Mouse (Mus musculus) intestine, embryonic 14.5 days (tissue): ENCODE results near the gene Tank. TPM values are rescaled to one million over a fixed set of nuclear protein-coding genes. Genes with fewer than 3 reads are reported as not detected.

Experiments used
- ATAC-seq: fragments of 200-750 bp; cut with Nextera tagmentation; replicated peaks from 2 replicates; pipeline ENCODE4 v1.8.0; 2017; ENCODE audit warnings: low read depth, moderate number of reproducible peaks, moderate TSS enrichment, moderate library complexity; ENCODE audit not compliant: low FRiP score, low TSS enrichment
- DNase-seq: peaks from one replicate; pipeline ENCODE4 v3.0.0-alpha.2; 2018; ENCODE audit warnings: low spot score
- H3K27ac ChIP-seq: fragments of 300-500 bp; sonication (generic); 2 replicates; pipeline ENCODE4 v1.5.1; 2014; ENCODE audit warnings: low read depth, mild to moderate bottlenecking, control low read depth
- H3K27me3 ChIP-seq: fragments of 300-500 bp; sonication (generic); replicated peaks from 2 replicates; pipeline ENCODE4 v1.6.1; 2014; ENCODE audit warnings: low read length, control low read depth; ENCODE audit not compliant: control insufficient read depth, insufficient read depth
- H3K36me3 ChIP-seq: fragments of 300-500 bp; sonication (generic); 2 replicates; pipeline ENCODE4 v1.6.1; 2014; ENCODE audit warnings: low read length, control low read depth; ENCODE audit not compliant: control insufficient read depth, insufficient read depth
- H3K4me1 ChIP-seq: fragments of 300-500 bp; sonication (generic); replicated peaks from 2 replicates; pipeline ENCODE4 v1.6.1; 2014; ENCODE audit warnings: low read length, control low read depth, mixed read lengths; ENCODE audit not compliant: control insufficient read depth, insufficient read depth
- H3K4me2 ChIP-seq: fragments of 300-500 bp; sonication (generic); 2 replicates; pipeline ENCODE4 v1.6.1; 2014; ENCODE audit warnings: low read length
- H3K4me3 ChIP-seq: fragments of 300-500 bp; sonication (generic); 2 replicates; pipeline ENCODE4 v1.5.1; 2014; ENCODE audit warnings: low read depth, low read length, control low read depth, mixed read lengths
- H3K9ac ChIP-seq: fragments of 300-500 bp; sonication (generic); 2 replicates; pipeline ENCODE4 v1.6.1; 2014; ENCODE audit warnings: mild to moderate bottlenecking, low read length
- H3K9me3 ChIP-seq: fragments of 300-500 bp; sonication (generic); 2 replicates; pipeline ENCODE4 v1.6.1; 2016; ENCODE audit warnings: low read length, control low read depth; ENCODE audit not compliant: control insufficient read depth
- WGBS: fragments of 180-500 bp; shearing (Covaris S2); extraction: QIAGEN DNeasy Blood & Tissue Kit; methylation state at CpG from one replicate; pipeline ENCODE4 v1.1.7; 2014; 5-methylcytosine and 5-hydroxymethylcytosine counted together
- polyA plus RNA-seq: library from polyadenylated mRNA; unstranded; fragments of >200 nt; fragmentation: Nextera tagmentation; extraction: Ambion mirVana; gene quantifications from 2 replicates; pipeline ENCODE4 v1.2.1, GENCODE M21; 2014

Tank gene
- polyA plus RNA-seq, 1 experiment from 2014 or later = 30.7 TPM

DNA sequence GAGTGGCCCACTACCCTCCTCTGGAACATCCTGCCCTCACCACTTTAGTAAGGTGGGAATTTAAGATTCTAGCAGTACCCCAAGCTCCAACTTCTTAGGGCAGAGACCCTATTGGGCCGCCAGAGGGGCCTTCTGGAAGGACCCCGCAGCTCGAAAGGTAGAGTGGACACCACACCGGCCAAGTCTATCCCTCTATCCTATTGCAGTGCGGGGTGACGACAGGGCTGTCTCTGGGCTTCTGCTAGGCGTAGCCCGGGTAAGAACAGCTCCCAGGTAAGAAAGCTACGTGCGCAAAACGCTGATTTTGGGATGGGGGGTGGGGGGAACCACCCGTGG, 76.6 kb downstream of the Tank start:
- peak overlapping the region; percentile 43 for H3K4me3 ChIP-seq
- DNase-seq (no peak), ATAC-seq (0 out of 2 replicates have a peak, but pooled peaks have one; percentile 29)
- H3K9ac ChIP-seq = no peak overlapping the region
- peaks cover 5% of the 10 kb centered on the region; the same call in 1 of the 2 replicates for H3K36me3 ChIP-seq
- H3K27ac ChIP-seq = no peak overlapping the region
- peak overlapping the region; percentile 99 for H3K4me2 ChIP-seq
- H3K9me3 ChIP-seq = no peaks in the 10 kb centered on the region
- WGBS = 19% methylated on average over 12 of the region's 12 CpGs
- peaks cover 15% of the 10 kb centered on the region; the same call in 1 of the 2 replicates for H3K27me3 ChIP-seq
- no peaks in the 10 kb centered on the region for H3K4me1 ChIP-seq

DNA sequence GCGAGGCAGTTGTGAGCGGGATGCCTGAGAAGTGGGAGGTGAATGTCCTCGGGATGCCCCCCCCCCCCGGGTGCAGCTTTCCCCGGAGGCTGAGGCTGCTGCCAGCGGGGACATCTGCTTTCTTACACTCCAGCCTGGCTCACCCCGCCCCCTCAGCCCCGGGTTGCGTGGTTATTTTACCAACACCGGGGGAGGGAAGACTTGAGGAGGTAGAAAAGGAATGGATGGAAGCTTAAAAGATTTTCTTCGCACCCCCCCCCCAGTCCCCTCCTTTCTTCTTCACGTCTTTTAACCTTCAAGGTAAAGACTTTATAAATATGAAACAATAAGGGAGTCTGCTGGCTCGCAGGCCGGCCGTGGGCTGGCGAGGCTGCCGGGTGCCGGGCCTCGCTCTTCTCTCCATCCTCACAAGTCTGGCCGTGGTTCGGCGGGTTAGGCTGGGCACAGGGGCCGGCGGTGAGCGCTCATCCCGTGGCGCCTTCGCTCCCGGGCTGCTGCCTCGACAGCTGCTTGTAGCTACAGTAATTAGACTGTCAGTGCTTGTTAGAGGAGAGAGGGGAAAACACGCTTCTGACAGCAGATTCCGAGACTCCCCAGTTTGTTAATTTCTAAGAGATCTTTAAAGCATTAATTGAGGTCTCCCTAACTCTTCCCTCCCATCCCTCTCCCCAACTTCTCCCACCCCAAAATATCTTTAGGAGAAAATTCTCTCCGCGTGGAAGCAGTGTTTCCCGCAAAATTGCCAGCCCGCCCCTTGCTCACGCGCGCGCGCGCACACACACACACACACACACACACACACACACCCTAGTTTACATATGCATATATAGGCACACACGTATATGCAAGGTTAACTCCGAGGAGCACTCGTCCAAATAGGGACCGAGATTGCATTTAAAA, 77.2 kb downstream of the Tank start:
- 1% methylated on average over 45 of the region's 46 CpGs for WGBS

DNA sequence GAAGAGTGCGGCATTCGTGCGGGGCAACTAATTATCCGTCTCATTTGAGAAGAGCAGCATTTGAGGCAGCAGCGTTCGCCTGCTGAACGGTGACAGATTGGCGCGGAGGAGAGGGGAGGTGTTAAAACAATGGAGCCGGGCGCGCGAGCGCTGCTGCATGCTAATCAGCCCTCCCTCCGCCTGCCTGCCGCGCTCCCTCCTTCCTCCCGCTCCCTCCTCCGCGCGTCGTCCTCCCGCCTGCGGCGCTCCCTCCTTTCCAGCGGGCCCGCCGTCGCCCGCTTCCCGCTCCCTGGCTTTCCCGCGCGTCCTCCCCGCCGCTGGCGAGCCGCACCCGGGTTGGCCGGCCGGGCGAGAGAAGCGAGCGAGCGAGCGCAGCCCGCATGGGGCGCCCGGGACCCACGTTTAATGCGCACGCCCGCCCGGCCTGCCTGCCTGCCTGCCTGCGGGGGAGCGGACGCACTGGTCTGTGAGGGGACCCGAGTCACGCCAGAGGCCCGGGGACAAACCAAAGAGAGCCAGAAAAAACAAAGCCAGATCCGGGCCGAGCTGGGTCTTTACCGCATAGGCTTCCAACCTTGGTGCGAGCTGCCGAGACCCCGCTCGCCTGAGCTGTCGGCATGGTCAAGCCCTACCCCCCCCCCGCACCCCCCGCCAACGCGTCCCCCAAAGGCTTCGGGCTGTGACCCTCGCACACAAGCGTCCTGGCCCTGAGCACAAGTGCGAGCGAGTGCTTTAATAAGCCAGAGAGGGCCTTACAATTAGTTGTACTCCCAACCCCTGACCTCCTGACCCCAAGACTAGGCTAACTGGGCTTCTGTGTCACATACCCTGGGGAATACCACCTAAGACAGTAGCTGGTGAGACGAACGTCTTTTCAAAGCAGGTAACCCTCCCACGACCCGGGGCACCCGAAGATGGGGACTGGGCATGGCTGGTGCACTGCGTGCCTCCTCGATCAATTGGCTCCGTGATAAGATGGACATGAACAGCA, 78.3 kb downstream of the Tank start:
- ATAC-seq (peak; percentile 78), DNase-seq (peak; percentile 84)
- WGBS = 2% methylated on average over 72 of the region's 85 CpGs
- Histone ChIP-seq H3K9me3 (no peaks in the 10 kb centered on the region), H3K4me3 (peak overlapping the region; percentile 43), H3K4me2 (peak overlapping the region; percentile 99), H3K4me1 (no peaks in the 10 kb centered on the region), H3K27ac (no peak overlapping the region), H3K9ac (peak overlapping the region; percentile 47), H3K36me3 (no peaks in the 10 kb centered on the region), H3K27me3 (peaks cover 15% of the 10 kb centered on the region; the same call in 1 of the 2 replicates)

More for the DNA sequence above, 77.2 kb downstream of the Tank start:
- H3K36me3 ChIP-seq = no peaks in the 10 kb centered on the region
- no peaks in the 10 kb centered on the region for H3K9me3 ChIP-seq
- H3K4me2 ChIP-seq = peak overlapping the region; percentile 99
- peak overlapping the region; percentile 47 for H3K9ac ChIP-seq
- peak; percentile 77 for DNase-seq
- H3K27me3 ChIP-seq = peaks cover 15% of the 10 kb centered on the region; the same call in 1 of the 2 replicates
- ATAC-seq = peak; percentile 45
- H3K4me1 ChIP-seq = no peaks in the 10 kb centered on the region
- H3K4me3 ChIP-seq = peak overlapping the region; percentile 43
- no peak overlapping the region for H3K27ac ChIP-seq

DNA sequence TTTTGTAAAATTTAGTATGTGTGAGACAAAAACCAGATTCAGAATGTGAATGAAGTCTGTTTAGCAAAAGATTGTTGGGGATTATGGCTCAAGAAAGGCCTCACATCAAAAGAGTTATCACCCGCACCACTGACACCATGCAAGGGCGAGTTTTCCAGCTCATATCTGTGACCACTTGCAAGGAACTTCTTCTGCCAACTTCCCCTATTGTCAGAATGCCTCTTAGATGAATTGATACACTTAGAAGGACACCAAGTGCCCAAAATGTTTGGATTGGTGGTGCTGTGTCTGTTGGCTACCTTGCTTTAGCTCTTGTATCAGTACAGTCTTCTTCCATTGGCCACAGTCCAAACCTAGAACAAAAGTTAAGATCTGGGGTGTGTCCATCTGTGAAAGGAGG, 80.9 kb downstream of the Tank start:
- Histone ChIP-seq H3K4me1 (no peaks in the 10 kb centered on the region), H3K4me2 (no peak overlapping the region), H3K9me3 (no peaks in the 10 kb centered on the region), H3K4me3 (no peak overlapping the region), H3K27ac (no peak overlapping the region), H3K9ac (no peak overlapping the region), H3K27me3 (peaks cover 15% of the 10 kb centered on the region; the same call in 1 of the 2 replicates), H3K36me3 (no peaks in the 10 kb centered on the region)
- no peak for ATAC-seq
- no peak for DNase-seq
- WGBS = 74% methylated on average over 2 of the region's 2 CpGs

DNA sequence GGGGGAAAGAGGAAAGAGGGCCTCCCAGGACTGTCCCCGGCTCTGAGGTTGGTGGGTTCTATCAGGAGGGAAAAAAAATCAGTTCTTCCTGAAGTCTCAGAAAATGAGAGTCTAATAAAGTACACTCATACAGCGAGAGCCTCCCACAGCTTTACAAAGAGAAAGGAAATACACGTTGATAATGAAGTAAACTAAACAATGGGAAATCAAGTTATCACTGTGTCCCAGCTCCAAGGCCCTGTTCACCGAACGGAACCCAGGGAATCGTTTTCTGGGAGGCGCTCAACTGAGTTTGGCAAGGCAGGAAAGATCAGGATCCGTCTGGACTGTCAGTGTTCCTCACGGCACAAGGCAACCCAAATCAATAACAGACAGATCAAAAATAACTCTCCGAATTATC, 84.4 kb downstream of the Tank start:
- no peaks in the 10 kb centered on the region for H3K4me1 ChIP-seq
- no peak overlapping the region for H3K4me2 ChIP-seq
- 80% methylated on average over 10 of the region's 10 CpGs for WGBS
- H3K27ac ChIP-seq = no peak overlapping the region
- ATAC-seq (no peak), DNase-seq (no peak)
- no peaks in the 10 kb centered on the region for H3K36me3 ChIP-seq
- no peak overlapping the region for H3K9ac ChIP-seq
- no peaks in the 10 kb centered on the region for H3K9me3 ChIP-seq
- H3K27me3 ChIP-seq = 0 out of 2 replicates have a peak, but pooled peaks cover 6% of the 10 kb centered on the region
- no peak overlapping the region for H3K4me3 ChIP-seq

DNA sequence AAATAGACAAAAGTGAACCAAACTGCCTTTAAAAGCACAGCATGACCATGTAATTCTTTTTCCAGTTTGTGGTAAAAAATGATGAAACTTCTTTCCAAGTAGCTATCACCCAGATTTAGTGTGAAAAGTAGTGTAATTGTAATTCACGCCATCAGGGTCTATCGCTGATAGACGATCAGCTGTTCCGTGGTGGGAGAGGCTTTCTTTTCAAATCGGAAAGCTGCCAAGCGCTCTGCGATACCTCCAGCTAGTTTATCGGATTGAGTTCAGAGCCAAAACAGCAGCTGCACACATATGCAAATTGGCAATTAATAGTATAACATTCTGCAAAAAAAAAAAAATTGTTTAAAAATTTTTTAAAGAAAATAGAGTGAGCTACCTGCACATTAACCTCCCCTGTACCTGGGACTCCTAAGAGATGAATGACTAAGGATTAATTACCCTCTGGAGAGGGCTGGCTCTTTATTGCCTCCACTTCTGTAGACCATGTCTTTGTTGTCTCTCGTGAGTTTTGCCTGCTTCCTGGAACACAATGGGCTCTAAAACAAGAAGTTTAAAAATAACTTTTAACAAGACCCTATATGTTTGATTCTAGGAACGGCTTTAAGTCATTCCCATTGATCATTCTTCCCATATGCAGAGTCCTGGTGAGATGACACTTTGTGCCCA, 85.3 kb downstream of the Tank start:
- no peak overlapping the region for H3K4me2 ChIP-seq
- no peak for DNase-seq
- no peak overlapping the region for H3K4me3 ChIP-seq
- no peak overlapping the region for H3K27ac ChIP-seq
- no peaks in the 10 kb centered on the region for H3K9me3 ChIP-seq
- WGBS = 71% methylated on average over 10 of the region's 10 CpGs
- no peaks in the 10 kb centered on the region for H3K4me1 ChIP-seq
- no peak for ATAC-seq
- H3K27me3 ChIP-seq = no peaks in the 10 kb centered on the region
- H3K36me3 ChIP-seq = no peaks in the 10 kb centered on the region
- H3K9ac ChIP-seq = no peak overlapping the region

DNA sequence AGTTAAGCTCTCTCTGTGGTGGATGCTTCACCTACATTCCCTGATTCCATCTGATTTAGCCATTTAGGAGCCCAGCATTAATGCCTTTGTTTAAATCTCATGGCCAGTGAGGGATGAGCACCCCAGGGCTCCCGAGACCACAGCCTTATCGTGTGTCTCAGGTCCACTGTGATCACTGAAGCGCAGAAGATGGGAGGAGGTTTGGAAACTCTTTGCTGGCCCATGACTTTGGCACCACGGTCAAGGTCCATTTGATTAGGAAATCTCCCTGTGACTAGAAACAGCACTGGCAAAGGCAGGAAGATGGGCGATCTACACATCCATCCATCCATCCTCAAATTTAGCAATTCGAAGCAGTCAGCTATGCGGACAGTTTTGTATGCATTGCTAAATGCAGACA, 89.0 kb downstream of the Tank start:
- no peaks in the 10 kb centered on the region for H3K36me3 ChIP-seq
- H3K4me2 ChIP-seq = no peak overlapping the region
- DNase-seq = no peak
- H3K4me3 ChIP-seq = no peak overlapping the region
- whole genome bisulfite sequencing = 88% methylated on average over 7 of the region's 7 CpGs
- ATAC-seq = no peak
- no peak overlapping the region for H3K9ac ChIP-seq
- H3K4me1 ChIP-seq = no peaks in the 10 kb centered on the region
- no peaks in the 10 kb centered on the region for H3K27me3 ChIP-seq
- no peaks in the 10 kb centered on the region for H3K9me3 ChIP-seq
- no peak overlapping the region for H3K27ac ChIP-seq

DNA sequence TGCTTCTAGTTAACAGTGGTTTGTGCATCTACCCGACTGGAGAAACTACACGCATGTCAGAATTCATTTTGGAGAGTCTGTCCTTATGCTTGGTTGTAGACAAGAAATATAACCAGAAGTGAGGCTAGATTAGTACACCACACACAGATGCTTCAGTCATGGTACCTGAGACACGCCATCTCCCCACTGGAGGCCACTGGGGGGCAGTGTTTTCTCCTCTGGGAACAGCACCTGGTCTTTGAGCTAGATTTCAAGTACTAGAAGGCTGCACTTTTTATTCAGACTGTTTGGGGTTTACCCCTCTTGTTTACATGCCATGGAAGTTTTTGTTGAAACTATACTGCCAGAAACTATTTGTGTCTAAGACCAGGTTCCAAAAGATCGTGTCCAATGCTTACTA, 89.9 kb downstream of the Tank start:
- Histone ChIP-seq H3K4me3 (no peak overlapping the region), H3K4me2 (no peak overlapping the region), H3K4me1 (no peaks in the 10 kb centered on the region), H3K27me3 (no peaks in the 10 kb centered on the region), H3K27ac (no peak overlapping the region), H3K9ac (no peak overlapping the region), H3K36me3 (no peaks in the 10 kb centered on the region), H3K9me3 (no peaks in the 10 kb centered on the region)
- 34% methylated on average over 4 of the region's 4 CpGs for WGBS
- ATAC-seq = no peak
- DNase-seq = peak; percentile 63
